Mouse (Mus musculus) CD4-positive helper T cell, adult 2 months (primary cell): ENCODE data around the gene Ostf1.
"Not testable (repeated sequence)": the region's sequence is repeated elsewhere in the genome, so short reads cannot be mapped to it uniquely, and the experiment has no call there.

Source experiments
- DNase-seq: peaks from one replicate; pipeline ENCODE4 v3.0.0-alpha.2; 2012; ENCODE audit warnings: low read depth, missing footprints, low spot score

The Ostf1 gene

DNA sequence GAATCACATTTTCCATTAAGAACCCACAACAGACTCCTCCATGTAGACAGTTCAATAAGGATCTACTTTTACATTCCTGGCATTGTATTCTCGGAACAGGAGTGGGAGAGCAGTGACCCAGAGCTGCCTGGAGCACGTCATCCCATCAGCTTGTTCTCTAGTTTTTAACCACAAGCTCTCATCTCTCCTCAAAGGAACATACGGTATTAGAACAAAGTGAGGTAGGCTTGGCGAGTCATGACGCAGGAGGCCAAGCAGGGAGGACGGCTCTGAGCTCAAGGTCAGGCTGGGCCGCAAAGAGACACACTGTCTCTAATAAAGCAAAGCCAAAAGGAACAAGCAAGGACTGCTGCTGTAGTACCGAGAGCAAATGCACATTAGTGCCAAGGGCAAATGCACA is 32.6 kb downstream of the Ostf1 start:
- peak; percentile 77 for DNase-seq

DNA sequence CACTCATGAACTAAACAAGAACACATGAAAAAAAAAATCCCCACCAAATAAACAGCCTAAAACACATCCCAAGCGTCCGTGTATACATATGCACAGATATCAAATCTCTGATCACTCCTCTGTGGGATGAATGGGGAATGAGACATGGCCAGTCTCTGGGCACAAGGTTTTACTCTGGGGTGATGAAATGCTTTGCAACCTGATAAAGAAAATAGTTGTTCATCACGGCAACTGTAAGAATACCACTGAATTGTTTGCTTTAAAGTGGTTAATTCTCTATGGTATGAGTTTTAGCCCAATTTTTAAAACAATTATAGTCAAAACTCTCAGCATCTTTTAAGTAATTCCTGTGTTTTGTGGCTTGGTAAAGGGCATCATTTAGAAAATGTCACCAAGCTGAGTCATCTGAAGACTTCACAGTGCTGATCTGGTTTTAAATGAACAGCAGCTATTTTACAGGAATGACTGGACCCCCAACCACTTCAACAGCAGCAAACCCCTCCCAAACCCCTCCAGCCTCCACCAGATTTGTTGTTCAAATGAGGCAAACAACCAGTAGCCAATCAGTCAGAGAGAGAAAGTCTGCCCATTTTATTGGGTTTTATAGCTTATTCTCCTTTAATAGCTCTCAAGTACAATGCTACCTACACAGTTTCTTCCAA is 33.2 kb downstream of the Ostf1 start:
- peak; percentile 73 for DNase-seq

DNA sequence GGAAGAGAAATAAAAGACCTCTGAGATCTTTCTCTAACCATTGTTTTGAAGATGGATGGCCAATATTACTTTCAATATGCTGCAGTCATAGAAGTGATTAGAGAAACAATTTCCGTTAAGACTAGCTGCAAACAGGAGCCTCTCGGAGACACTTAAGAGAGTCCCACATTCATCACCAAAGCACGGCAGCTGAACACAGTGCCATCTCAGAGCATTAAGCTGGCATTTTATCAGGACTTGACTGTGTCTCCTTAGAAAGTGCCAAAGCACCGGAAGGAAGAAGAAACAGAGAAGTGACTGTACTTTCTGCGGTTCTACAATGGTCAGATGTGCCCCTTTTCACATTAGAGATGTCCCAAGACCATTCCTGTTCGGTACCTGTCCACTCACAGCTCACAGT is 33.9 kb downstream of the Ostf1 start:
- DNase-seq = peak; percentile 21

DNA sequence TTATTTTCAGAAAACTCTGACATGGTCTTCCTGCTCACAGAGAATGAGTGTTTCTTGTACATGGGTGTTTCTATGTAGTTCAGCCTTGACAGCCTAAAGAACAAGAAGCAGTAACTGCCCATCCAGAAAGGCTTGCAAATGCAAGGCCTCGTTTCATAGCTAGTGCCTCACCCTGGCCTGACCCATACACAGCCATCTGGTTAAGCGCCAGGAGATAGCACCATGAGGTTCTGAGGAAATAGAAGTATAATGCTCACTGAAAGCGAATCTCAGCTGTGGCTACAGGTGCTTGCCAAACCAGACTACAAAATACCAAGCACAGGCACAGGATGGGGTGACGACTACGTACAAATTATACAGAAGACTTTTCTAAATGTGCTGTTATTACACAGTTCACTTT is 34.7 kb downstream of the Ostf1 start:
- DNase-seq = no peak

DNA sequence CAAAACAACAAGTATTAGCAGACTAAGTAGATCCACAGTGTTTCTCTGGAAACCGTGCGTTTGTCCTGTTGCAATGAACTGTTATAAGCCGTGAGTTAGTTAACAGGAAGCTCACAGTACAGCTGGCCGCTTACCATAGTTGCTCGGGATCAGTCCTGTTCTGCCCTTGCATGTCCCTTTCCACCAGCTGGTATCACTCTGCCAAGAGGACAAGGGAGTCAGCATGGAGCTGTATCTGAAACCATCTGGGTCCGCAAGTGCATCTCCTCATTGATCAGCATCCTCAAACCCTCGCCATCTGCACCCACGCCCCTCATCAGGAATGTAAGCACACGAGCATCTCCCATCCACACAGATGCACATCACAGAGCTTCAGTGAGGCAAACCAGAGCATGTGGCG is 37.9 kb downstream of the Ostf1 start:
- no peak for DNase-seq

DNA sequence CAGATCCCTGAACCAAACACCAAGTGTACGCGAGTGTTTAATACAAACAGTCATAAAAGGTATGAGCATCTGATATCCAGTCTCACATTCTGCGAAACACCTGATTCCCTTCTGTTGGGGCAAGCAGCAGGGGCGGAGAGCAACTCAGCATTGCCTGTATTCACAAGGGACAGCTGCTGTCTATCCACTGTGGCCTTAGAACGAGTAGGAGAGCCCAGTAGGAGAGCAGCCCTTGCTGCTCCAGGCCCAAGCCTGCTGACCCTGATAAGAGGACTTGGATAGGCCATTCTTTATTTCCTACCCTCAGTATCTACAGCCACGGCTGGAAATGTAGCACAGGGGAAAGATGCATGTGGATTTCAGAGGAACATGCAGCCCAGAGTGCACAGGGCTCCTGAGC is 38.7 kb downstream of the Ostf1 start:
- no peak for DNase-seq

DNA sequence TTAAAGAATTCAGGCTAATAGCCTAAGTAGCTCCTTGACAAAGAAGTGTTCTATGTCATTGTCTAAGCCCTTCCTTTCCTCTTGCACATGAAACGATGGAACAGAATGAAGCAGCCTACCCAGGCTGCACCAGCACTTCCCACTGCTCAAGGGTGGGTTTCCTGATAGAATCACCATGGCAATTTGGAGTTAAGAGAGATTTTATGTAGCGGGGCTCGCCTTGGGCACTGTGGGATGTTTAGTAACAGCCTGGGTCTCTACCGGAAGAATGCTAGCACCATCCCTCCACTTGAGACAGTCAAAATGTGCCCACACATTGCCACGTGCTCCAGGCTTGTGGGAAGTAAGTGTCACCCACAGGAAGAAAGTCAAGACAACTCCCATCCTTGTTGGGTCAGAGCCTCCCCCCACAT is 40.7 kb downstream of the Ostf1 start:
- DNase-seq = peak; percentile 61

DNA sequence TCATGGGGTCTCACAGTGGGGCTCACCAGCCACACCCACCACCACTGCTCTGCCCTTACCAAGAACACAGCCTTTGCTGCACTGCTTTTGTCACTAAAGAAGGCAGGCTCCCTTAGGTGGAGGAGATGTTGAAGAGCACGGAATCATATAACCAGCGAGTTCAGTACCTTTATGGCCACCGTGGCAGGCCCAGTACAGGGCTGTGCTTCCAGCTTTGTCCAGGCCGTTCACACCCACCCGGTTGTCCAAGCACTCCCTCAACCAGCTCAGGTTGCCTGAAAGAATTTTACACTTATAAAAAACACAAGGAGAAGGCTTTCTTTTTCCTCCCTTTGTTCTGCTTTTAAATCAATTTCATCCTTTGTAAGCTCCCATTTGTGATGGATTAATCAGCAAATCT is 41.4 kb downstream of the Ostf1 start:
- DNase-seq = no peak

DNA sequence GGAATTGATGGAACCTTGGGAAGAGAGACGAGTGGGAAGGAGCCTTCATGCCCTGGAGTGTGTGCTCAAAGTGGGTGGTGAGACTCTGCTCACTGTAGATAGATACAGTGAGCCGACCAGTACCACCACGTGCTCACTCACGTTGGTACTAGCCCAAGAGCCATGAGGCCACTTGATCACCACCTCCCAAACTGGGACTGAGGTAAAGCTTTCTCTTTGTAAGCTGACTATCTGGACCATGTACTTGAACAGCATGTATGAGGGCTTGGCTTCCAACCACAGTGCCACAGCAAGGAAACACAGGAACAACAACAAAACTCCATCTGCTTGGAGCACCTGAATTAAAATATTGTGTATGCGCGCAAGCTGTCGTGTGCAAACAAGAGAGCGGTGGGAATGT is 42.3 kb downstream of the Ostf1 start:
- DNase-seq = no peak

DNA sequence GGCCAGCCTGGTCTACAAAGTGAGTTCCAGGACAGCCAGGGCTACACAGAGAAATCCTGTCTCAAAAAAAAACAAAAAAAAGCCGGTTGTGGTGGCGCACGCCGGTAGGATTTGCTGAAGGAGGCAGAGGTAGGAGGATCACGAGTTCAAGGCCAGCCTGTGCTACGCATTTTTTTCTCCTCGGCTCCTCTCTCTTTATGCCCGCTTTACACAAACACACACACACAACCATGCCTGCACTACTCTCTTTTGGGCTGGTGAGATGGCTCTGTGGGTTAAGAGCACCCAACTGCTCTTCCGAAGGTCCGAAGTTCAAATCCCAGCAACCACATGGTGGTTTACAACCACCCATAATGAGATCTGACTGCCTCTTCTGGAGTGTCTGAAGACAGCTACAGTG is 42.8 kb downstream of the Ostf1 start:
- not testable (repeated sequence) for DNase-seq

DNA sequence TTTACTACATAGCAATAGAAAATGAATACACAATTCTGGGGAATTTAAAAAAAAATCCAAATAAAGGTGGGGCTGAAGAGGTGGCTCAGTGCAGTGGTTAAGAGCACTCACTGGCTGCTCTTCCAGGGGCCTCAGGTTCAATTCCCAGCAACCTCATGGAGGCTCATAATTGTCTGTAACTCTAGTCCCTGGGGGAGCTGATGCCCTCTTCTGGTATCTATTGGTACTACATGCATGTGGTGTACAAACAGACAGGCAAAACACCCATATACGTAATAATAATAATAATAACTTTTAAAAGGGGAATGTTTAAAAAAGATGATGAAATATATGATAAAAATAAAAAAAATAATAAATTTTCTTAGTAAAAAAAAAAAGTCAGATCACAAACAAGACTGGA is 43.4 kb downstream of the Ostf1 start:
- DNase-seq = peak; percentile 28

DNA sequence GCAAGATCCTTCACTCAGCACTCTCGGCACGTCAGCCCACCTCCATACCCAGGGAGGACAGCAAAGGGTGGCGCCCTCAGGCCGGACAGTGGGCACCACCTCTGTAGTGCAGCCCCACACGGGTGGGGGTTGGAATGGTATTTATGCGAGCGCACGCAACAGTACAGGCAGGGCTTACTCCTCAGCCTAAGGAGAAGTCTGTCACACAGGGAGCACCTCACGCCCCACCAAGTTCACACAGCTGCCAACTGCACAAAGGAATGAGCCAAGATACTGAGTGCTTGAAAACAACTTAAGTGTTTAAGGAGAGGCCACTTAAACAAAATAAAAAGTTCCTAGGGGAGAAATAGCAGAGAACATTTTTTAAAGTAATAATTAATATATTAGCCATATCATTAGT is 44.5 kb downstream of the Ostf1 start:
- DNase-seq = no peak

DNA sequence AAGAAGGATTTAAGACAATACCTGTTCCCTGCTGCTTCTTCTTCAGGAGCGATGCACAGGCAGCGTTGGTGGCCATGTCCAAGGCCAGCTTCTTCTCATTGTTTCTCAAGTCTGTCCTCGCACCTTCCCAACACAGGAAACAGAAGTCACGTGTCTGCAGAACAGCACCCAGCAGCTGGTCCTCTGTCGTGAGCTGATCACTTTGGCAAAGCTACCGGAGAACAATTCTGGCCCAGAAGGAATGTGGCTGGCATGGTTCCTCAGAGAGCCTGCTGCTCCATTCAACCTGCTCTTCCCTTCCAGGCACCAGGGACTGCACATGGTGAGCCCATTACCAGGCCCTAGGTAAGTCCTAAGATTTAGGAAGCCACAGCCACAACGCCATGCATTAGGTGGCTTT is 47.0 kb downstream of the Ostf1 start:
- no peak for DNase-seq

DNA sequence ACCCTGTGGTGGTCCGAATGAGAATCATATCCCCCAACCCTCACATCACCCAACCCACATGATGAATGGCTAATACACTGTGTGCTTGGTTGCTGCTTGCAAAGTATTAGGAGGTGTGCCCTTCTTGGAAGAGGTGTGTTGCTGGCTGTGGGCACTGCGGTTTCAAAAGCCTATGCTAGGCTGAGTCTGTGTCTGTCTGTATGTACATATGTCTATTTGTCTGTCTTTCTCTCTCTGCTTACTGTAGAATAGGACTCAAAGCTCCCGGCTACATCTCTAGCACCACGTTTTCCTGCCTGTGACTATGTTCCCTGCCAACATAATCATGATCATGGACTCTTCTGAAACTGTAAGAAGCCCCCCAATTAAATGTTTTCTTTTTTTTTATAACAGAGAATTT is 47.9 kb downstream of the Ostf1 start:
- DNase-seq = no peak

DNA sequence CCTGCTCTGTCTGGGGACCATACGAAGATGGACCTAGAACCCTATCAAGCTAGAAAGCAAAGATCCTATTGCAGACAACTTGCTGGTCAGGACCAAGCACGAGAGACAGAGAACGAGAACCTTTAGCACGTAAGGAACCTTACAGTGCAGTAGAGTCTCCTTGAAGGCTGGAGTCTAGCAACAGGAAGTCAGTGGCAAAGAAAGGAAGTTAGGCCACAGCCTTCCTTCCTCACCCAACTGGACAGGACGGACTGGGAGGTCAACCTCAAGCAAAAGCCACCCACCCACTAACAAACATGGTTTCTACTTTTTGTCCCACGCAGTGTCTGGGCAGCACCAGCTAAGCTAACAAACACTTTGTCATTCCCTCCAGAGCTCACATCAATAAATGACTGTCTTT is 48.7 kb downstream of the Ostf1 start:
- no peak for DNase-seq

DNA sequence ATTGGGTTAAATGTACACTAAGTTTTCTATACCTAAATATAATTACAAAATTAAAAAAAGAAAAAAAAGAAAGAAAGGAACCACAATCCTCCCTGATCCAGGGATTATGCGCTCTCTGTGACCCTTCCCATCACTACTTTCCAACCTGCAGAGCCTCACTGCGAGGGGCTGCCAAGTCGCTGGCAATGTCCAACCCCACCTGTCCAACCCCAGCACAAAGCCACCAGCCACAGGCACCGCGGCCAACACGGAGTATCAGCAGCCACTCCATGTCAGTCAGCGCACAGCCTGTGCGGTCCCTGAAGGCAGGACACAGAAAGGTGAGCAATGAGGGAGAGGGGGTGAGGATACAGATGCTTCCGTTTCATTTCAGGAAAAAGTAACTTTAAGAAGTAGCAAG is 49.4 kb downstream of the Ostf1 start:
- DNase-seq = no peak

DNA sequence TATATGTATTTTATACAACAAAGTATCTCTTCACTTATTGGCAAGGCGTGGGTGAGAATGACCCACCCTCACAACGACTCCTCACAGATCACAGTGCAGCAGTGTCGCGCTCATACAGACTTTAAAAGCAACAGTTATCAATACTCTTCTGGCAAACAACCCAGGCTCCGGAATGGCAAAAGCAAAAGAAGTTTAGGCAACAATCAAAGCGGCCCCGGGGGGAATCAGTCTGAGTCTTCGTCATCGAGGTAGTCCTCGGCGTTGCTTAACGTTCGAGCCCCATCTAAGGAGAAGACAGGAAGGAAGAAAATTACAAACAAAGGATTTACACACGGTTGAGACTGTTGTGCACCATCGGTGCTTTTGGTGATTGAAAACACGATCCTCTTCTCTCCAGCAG is 50.6 kb downstream of the Ostf1 start:
- DNase-seq = no peak

DNA sequence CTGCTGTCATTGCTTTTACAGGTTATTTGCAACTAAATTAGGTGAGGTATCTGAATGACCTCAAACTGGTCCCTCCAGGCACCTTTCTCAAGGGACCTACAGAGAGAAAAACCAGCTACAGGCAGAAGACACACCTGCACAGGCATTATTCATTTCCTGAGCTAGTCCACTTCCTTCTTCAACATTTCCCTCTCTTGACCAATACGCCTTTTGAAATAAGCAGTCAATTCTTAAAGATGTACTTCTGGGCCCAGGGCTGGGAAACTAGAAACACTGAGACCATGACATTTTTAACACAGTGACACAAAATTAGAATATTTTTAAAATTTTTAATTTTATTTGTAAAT is 52.6 kb downstream of the Ostf1 start:
- no peak for DNase-seq

DNA sequence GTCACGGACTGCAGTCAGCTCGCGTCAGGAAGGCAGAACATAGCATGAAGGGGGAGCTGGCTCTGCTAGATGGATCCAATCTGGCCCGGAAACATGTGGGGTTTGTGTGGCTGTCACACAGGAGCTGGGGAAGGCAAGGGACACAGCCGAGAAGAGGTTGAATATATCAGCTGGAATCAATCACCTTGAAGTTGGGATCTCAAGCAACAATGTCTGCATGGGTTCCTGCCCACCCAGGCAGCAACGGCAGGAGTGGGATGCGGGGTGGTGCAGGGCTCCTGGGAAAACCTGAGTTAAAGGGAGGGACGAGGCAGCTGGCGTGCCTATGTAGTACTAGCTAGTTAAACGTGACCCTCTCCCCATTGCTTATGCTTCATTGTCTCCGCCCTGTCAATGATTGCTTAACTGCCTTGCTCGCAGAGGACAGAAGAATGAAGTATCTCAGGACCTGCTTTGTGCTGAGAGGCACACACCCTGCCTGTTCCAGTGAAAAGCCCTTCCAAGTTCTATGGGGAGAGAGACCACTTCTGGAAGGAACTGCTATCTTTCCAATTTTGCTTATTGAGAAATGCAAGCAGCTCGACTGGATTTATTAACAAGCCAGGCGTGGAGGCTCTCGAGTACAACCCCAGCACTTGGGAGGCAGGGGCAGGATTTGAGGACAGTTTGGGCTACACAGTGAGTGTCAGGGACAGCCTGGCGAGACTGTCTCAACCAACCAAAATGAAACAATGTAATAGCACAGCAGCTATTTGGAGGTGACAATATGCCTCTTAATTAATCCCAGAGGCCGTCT is 53.2 kb downstream of the Ostf1 start:
- DNase-seq = no peak

DNA sequence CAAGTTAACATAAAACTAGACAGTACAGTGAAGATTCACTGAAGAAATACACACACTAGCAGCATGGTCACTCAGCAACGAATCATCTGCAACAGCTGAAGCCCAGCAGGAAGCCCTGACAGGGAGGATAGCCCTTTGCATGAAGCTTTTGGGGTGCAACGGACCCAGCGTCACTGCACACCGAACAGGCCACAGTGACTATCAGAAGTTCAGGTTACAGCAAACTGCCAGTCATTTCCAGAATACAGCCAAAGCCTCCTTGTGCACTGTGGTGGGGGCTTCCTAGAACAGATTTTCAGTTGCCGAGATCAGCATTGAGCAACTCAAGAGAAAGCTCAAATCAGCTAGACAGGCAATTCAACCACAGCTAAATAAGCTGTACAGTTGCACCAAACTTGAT is 54.3 kb downstream of the Ostf1 start:
- no peak for DNase-seq

DNA sequence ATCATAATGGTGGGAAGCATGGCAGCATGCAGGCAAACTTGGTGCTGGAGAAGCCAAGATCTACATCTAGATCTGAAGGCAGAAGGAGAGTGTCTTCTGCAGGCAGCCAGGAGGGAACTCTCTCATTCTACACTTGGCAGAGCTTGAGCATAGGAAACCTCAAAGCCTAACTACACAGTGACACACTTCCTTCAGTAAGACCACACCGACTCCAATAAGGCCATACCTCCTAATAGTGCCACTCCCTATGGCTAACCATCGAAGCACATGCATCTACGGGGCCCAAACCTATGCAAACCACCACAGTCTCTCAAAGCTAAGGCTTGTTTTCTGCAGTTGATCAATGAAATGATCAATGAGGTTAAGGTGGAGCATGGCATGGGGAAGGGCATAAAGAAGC is 55.7 kb downstream of the Ostf1 start:
- no peak for DNase-seq

DNA sequence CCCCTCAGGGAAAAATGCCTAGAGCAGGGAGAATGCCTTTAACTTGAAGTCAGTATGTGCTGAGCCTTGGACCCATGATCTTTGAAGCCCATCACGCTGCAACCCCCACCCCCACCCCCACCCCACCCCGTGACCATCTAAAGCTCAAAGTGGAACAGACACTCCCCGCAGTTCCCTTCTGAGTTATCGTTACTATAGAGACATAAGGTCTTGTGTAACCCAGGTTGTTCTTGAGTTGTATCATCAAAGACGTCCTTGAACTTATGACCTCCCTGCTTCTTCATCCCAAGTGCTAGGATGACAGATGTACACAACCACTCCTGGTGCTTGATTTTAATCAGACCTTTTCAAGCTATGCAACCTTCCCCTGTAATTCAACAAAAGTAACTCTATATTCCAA is 57.7 kb downstream of the Ostf1 start:
- no peak for DNase-seq

DNA sequence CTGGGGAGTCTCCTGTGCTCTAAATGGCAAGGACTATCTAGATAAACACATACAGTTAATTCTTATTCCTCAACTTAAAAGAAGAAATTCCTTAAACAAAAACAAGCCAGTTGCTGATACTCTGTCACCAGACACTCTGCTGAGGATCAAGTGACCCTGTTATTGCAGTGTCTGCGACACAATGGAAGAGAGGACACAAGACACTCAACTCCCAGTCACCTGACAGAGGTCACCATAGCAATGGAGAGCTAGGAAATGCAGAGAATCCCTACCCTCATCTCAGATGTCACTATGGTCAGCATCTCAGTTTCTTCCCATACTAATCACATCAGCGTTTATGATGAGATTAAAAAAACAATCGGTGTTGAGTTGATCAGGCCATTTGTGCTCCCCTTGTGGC is 58.2 kb downstream of the Ostf1 start:
- DNase-seq = no peak

DNA sequence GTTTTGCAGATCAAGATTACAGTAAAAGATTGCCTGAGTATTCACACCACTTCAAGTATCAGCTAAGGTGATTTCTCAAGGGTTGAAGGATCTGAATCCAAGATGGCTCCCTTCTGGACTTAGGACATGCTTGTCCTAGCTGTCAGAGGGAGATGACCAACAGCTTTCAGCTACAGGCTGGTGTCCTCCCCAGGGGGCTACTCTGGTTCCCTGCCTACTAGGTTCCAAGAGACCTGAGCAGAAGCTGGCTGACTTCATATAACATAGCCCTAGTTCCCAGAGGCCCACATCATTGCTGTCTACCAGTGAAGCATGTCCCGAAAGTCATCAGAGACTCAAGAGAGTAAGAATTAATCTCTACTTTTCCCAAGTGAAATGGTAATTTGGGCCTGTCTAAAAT is 62.1 kb downstream of the Ostf1 start:
- no peak for DNase-seq
